Mouse (Mus musculus) urinary bladder, adult 2 months (tissue): ENCODE data around the gene Omd. TPM values are rescaled to one million over a fixed set of nuclear protein-coding genes. Genes with fewer than 3 reads are reported as not detected.
"Not testable (repeated sequence)": the region's sequence is repeated elsewhere in the genome, so short reads cannot be mapped to it uniquely, and the experiment has no call there.

Experiments
- DNase-seq: peaks from one replicate; pipeline ENCODE4 v3.0.0; 2022; ENCODE audit warnings: low spot score
- polyA plus RNA-seq: library from polyadenylated mRNA; depleted of rRNA; stranded (reverse); fragments of >200 nt; gene quantifications from 2 replicates; pipeline ENCODE4 v1.2.3, GENCODE M21; 2012; rRNA removed

Omd gene
- polyA plus RNA-seq: 2.9 and 3.5 TPM in 2 replicates

GRCm38 (mm10) chr13:49581541-49582530, at the start of gene Omd:
Gene Omd, plus strand, starts transcription at chr13:49582462.
- DNase-seq: no peak

GRCm38 (mm10) chr13:49536946-49537345, 45.3 kb upstream of the Omd start:
- DNase-seq: no peak

GRCm38 (mm10) chr13:49538693-49539092, 43.6 kb upstream of the Omd start:
- no peak for DNase-seq

GRCm38 (mm10) chr13:49544279-49544678, 38.0 kb upstream of the Omd start, which contains the start of gene Aspn:
Gene Aspn, plus strand, starts transcription at chr13:49544443.
- DNase-seq: no peak

GRCm38 (mm10) chr13:49545646-49546045, 36.6 kb upstream of the Omd start:
- DNase-seq: no peak

GRCm38 (mm10) chr13:49546517-49546916, 35.7 kb upstream of the Omd start:
- DNase-seq: no peak

GRCm38 (mm10) chr13:49547563-49548150, 34.6 kb upstream of the Omd start:
- no peak for DNase-seq

- DNase-seq: no peak
Measured at GRCm38 (mm10) chr13:49549616-49550015, 32.6 kb upstream of the Omd start.

GRCm38 (mm10) chr13:49554519-49554918, 27.7 kb upstream of the Omd start:
- no peak for DNase-seq

GRCm38 (mm10) chr13:49556203-49556602, 26.1 kb upstream of the Omd start:
- no peak for DNase-seq

- no peak for DNase-seq
Measured at GRCm38 (mm10) chr13:49556924-49557323, 25.3 kb upstream of the Omd start.

- no peak for DNase-seq
Measured at GRCm38 (mm10) chr13:49559185-49559584, 23.1 kb upstream of the Omd start.

GRCm38 (mm10) chr13:49560886-49561285, 21.4 kb upstream of the Omd start:
- DNase-seq: no peak

GRCm38 (mm10) chr13:49564347-49564746, 17.9 kb upstream of the Omd start:
- DNase-seq: no peak

GRCm38 (mm10) chr13:49570371-49570770, 11.9 kb upstream of the Omd start:
- DNase-seq: no peak

- DNase-seq: no peak
Measured at GRCm38 (mm10) chr13:49571418-49571817, 10.8 kb upstream of the Omd start.

GRCm38 (mm10) chr13:49583859-49584258, 1.6 kb downstream of the Omd start:
- no peak for DNase-seq

GRCm38 (mm10) chr13:49584307-49585005, 2.2 kb downstream of the Omd start:
- no peak for DNase-seq

- no peak for DNase-seq
Measured at GRCm38 (mm10) chr13:49586062-49586461, 3.8 kb downstream of the Omd start.

- DNase-seq: not testable (repeated sequence)
Measured at GRCm38 (mm10) chr13:49602541-49602940, 20.3 kb downstream of the Omd start.

GRCm38 (mm10) chr13:49603603-49604002, 21.3 kb downstream of the Omd start:
- no peak for DNase-seq

GRCm38 (mm10) chr13:49607714-49608113, 25.5 kb downstream of the Omd start, which contains the start of gene Ogn:
Gene Ogn, plus strand, starts transcription at chr13:49608046.
- no peak for DNase-seq
